Mouse (Mus musculus): ENCODE results near the gene Cabp4.
"Not testable (repeated sequence)": the region's sequence is repeated elsewhere in the genome, so short reads cannot be mapped to it uniquely, and the experiment has no call there.

Gene Cabp4

GRCm38 (mm10) chr19:4125268-4125667 is 18.6 kb downstream of the Cabp4 start:
- in situ Hi-C loops (cut with MseI, MboI) = not testable (repeated sequence)

DNA sequence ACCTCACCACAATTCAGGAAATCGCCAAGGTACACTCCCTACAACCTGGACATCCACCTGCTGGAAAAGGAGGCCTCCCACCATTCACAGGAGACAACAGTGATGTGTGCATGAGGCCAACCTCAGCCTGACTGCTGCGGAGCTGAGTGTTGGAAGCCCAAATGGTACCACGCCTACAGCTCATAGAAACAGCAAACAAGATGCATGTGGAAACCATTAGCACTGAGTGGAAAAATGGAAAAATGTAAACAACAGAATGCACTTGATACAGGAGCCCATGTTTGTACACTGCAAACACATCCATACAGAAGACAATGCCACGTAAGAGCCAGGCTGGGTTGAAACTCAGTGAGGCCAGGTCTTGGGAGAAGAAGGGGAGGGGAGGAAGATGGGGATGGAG is 19.4 kb downstream of the Cabp4 start:
- in situ Hi-C loops (cut with MseI, MboI) = no loop called here

DNA sequence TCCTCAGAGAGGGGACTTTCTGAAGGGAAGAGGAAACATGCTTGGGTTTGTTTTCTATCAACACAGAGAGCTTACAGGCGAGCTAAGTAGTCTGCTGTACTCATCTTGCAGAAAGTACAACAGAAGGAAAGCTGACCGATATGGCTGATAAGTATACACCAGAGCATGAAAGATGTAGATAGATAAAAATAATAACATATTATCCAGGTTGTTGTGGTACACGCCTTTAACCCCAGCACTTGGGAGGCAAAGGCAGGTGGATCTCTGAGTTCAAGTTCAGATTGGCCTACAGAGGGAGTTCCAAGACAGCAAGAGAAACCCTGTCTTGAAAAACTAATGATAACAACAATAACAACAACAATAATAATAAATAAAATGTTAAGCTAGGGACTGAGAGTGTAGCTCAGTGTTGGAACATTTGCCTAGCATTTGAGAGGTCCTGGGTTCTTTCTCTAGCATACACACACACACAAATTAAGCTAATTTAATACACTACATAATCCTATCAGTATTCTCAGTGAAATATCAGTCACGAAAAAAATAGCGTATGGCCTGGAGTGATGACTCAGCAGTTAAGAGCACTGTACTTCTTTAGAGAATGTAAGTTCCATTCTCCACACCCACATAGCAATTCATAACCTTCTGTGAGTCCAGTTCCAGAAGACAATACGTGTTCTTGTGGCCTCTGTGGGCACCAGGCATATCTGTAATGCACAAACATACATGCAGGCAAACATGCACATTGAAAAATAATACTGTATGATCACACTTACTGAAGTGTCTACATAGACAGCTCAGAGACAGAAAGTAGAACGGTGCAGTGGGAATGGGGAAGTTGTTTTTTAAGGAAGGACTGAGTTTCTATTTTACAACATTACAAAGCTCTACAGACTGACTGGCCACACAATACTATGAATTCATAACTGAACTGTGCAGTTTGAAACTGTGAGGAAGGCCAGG is 21.1 kb downstream of the Cabp4 start:
- in situ Hi-C loops (cut with MseI, MboI) = no loop called here

DNA sequence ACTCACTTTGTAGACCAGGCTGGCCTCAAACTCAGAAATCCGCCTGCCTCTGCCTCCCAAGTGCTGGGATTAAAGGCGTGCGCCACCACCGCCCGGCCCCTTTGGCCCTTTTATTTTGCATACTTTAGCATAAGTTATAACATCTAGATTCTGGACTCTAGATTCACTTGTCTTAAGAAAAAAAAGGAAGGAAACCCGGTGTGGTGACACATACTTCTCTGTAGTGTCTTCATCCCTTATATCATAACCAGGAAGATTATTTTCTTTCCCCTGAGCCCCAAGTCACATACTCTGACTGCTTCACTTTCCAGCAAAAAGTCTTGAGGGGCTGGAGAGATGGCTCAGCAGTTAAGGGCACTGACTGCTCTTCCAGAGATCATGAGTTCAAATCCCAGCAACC is 21.9 kb downstream of the Cabp4 start:
- in situ Hi-C loops (cut with MseI, MboI) = not testable (repeated sequence)

- in situ Hi-C loops (cut with MseI, MboI) = no loop called here
Measured at GRCm38 (mm10) chr19:4121097-4121805, 22.6 kb downstream of the Cabp4 start.

DNA sequence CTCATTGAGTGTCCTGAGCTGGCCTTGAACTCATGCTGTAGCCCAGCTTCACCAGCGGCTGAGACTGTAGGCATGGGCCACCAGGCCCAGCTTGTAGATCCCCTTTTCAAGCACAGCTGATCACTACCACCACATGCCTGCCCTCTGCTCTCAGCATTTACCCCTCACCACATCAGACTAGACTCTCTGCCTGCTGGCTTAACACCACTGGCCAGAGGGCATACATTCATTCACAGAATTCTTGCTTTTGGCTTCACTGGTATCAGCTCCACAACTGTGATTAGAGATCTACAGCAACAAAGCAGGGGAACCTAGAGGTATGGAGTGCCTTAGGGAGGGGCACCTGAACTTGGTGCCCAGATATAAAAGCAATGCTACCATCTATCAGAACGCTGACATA is 23.3 kb downstream of the Cabp4 start:
- in situ Hi-C loops (cut with MseI, MboI) = no loop called here

GRCm38 (mm10) chr19:4119716-4120487 is 23.9 kb downstream of the Cabp4 start:
- in situ Hi-C loops (cut with MseI, MboI) = no loop called here

GRCm38 (mm10) chr19:4118350-4118749 is 25.5 kb downstream of the Cabp4 start:
- in situ Hi-C loops (cut with MseI, MboI) = no loop called here

DNA sequence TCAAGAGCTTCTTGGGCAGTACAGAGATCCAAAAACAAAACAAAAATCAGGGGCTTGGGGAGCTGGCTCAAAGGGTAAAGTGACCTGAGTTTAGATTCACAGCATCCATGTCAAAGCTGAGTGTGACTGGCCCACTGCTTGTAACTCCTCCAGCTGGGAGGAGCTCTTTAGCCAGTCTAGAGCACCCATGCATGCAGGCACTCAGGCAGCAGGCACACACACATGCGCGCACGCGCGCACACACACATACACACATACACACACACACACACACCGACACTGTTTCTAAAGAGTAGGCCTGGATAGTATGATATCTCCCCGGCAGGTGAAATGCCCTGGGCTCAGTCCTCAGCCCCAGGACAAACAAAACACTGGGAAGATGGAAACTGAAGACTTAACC is 26.8 kb downstream of the Cabp4 start:
- in situ Hi-C loops (cut with MseI, MboI) = no loop called here

- in situ Hi-C loops (cut with MseI, MboI) = no loop called here
Measured at GRCm38 (mm10) chr19:4115816-4116215, 28.0 kb downstream of the Cabp4 start.

GRCm38 (mm10) chr19:4115144-4115543 is 28.7 kb downstream of the Cabp4 start:
- in situ Hi-C loops (cut with MseI, MboI) = no loop called here

DNA sequence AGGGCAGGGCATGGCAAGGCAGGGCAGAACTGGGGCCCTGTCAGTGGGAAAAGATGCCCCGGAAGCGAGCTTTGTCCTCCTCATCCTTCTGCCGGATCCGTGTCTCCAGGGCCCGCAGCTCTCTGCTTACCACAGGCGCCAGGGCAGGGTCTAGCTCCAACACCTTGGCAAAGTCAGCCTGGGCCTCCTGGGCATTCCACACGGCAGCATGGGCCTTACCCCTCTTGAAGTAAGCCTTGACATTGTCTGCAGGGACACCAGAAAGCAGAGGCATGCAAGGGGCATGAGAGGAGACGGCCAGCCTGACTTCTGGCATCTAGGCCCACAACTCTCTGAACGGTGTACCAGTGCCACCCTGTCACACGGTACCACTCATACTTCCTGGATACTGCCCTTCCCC is 29.3 kb downstream of the Cabp4 start:
- in situ Hi-C loops (cut with MseI, MboI) = no loop called here

GRCm38 (mm10) chr19:4113806-4114230 is 30.0 kb downstream of the Cabp4 start:
- in situ Hi-C loops (cut with MseI, MboI) = no loop called here

GRCm38 (mm10) chr19:4113186-4113805 is 30.5 kb downstream of the Cabp4 start:
- in situ Hi-C loops (cut with MseI, MboI) = no loop called here

- in situ Hi-C loops (cut with MseI, MboI) = no loop called here
Measured at GRCm38 (mm10) chr19:4112063-4112960, 31.5 kb downstream of the Cabp4 start.

DNA sequence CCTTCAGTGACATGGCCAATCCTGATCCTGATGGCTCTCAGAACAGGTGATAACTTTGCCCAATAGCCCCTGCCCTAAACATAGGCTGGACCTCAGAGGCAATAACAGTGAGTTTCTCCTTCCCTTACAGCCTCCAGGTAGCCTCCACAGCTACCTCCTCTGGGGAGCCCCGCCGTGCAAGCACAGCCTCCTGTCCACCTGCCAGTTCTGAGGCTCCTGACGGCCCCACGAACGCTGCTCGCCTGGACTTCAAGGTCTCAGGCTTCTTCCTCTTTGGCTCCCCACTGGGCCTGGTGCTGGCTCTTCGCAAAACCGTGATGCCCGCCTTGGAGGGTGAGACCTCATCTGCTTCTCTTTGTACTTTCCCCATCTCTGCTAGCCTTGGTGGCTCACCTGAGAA is 35.3 kb downstream of the Cabp4 start:
- in situ Hi-C loops (cut with MseI, MboI) = no loop called here

DNA sequence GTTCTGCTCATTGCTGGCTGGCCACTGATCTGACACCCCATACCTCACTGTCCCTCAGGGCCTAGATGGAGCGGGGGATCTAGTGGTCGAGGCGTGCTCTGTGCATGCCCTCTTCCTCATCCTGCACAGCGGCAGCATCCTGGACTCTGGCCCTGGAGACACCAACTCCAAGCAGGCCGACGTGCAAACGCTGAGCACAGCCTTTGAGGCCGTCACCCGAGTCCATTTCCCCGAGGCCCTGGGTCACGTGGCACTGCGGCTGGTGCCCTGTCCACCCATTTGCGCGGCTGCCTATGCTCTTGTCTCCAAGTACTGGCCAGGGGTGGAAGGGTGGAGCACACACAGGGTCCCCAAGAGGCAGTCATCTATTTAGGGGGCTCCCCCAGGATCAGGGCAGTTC is 37.2 kb downstream of the Cabp4 start:
- in situ Hi-C loops (cut with MseI, MboI) = no loop called here

GRCm38 (mm10) chr19:4104675-4105194 is 39.1 kb downstream of the Cabp4 start:
- in situ Hi-C loops (cut with MseI, MboI) = no loop called here

- in situ Hi-C loops (cut with MseI, MboI) = no loop called here
Measured at GRCm38 (mm10) chr19:4103792-4104191, 40.0 kb downstream of the Cabp4 start.

DNA sequence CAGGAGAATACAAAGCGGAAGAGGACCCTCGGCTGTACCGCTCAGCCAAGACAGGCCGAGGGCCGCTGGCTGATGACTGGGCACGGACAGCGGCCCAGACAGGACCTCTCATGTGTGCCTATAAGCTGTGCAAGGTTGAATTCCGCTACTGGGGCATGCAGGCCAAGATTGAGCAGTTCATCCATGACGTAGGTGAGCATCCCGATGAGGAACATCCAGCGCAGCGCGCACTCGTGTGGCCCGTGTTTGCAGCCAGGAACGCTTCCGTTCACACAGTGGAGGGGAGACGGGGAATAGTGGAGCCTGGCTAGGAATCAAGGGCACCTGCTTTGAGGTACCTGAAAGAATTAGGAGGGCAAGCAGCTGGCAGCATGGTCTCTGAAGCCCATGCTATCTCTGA is 40.5 kb downstream of the Cabp4 start:
- in situ Hi-C loops (cut with MseI, MboI) = no loop called here

Data from mouse trophoblast stem cell (cell line).